Mouse (Mus musculus) CD8-positive naive resting alpha-beta T cell, adult 2 months (primary cell): ENCODE data around the gene Car9.

Experiments
- DNase-seq, 2 experiments: peaks; one replicate each; pipeline ENCODE4 v3.0.0; 2022; ENCODE audit warnings: low read depth in 2 of 2, low spot score in 2 of 2

Car9 gene

GRCm38 (mm10) chr4:43561436-43561996, 54.8 kb downstream of the Car9 start:
- DNase-seq, result no peak

GRCm38 (mm10) chr4:43561997-43562768, 55.4 kb downstream of the Car9 start, which contains the start of the genes Creb3 and Tln1:
Creb3 (plus strand) TSS chr4:43562332.
Tln1 (minus strand) TSS chr4:43562691.
- DNase-seq, result peak; percentile 88 to 92

DNA sequence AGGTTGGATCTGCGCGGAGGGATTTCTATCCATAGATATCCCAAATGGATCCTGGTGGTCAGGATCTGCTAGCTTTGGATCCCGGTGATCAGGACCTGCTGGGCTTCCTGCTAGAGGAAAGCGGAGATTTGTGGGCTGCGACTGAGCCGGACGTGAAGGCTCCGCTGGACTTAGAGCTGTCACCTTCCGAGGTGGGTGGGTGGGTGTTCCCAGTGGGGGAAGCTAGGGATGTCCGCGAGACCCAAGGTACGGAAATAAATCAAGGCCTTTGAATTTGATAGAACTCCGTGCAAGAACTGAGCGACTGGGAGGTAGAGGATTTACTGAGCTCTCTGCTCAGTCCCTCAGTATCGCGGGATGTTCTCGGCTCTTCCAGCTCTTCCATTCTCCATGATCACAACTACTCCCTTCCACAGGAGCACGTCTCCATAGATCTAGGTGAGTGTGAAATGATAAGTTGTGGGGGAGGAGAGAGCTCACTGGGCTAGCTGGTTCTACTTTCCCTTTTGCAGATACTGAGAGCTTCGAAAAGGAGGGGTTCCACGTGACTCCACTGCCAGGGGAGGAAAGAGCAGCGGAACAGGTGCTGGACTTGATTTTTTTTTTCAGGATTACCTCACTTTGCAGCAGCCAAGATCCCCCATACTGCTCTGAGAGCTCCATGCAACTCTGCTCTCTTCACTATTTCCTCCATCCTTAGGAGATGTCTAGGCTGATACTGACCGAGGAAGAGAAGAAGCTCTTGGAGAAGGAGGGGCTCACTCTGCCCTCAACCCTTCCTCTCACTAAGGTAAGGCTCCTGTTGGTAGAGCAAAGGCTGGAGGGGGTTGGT, 56.2 kb downstream of the Car9 start:
- DNase-seq, result no peak
